Mouse (Mus musculus) embryonic fibroblast, embryonic 13.5 days (primary cell): ENCODE results near the gene Fes.

Experiments used
- CTCF ChIP-seq: IDR thresholded peaks from 2 replicates; pipeline ENCODE4 v1.5.1; 2011; ENCODE audit warnings: mild to moderate bottlenecking, control low read depth, low read length, moderate library complexity, borderline replicate concordance; ENCODE audit not compliant: insufficient read depth
- POLR2A ChIP-seq: IDR thresholded peaks from 2 replicates; pipeline ENCODE4 v1.6.1; 2011; ENCODE audit warnings: low read depth, mild to moderate bottlenecking, control low read depth, low read length, moderate library complexity

- TF ChIP-seq CTCF = no peak
- no peak for TF ChIP-seq POLR2A
Measured at GRCm38 (mm10) chr7:80401860-80402641, 14.3 kb upstream of the Fes start.
